Mouse (Mus musculus) cerebellum, adult 9-10 months (tissue): Measurements from ENCODE around the gene Bex6.
"Not testable (repeated sequence)": the region's sequence is repeated elsewhere in the genome, so short reads cannot be mapped to it uniquely, and the experiment has no call there.

Experiments used
- DNase-seq: peaks from one replicate; pipeline ENCODE4 v3.0.0; 2022

Gene Bex6

GRCm38 (mm10) chr16:32174340-32175005 lies 5.2 kb upstream of the Bex6 start:
- DNase-seq: no peak

GRCm38 (mm10) chr16:32175029-32175428 lies 4.6 kb upstream of the Bex6 start:
- DNase-seq: no peak

GRCm38 (mm10) chr16:32176896-32177686 lies 2.5 kb upstream of the Bex6 start:
- no peak for DNase-seq

- peak; percentile 80 for DNase-seq
Observed at GRCm38 (mm10) chr16:32186056-32186455, 6.4 kb downstream of the Bex6 start.

GRCm38 (mm10) chr16:32189109-32189508 lies 9.5 kb downstream of the Bex6 start:
- DNase-seq: no peak

DNA sequence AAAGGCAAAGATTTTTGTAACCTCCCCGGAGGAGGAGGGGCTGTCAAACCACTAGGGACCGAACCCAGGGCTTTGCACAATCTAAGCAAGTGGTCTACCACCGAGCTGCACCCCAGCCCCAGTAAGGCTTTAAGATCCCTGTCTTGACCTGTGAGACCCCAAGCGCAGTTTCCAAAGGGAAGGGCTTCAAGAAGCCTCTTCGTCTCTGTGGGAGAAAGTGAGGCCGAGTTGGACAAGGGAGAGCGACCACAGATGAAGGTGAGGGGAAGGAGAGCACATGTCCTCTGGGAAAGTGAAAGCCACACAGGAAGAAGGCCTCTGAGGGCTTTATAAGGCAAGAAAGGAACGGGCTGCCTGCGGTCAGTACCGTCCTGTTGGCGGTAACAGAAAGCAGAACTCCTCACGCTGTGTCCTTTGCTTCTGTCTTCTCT lies 10.4 kb downstream of the Bex6 start:
- no peak for DNase-seq

- DNase-seq: no peak
Observed at GRCm38 (mm10) chr16:32200256-32201003, 20.8 kb downstream of the Bex6 start.

- no peak for DNase-seq
Observed at GRCm38 (mm10) chr16:32201004-32201325, 21.3 kb downstream of the Bex6 start.

DNA sequence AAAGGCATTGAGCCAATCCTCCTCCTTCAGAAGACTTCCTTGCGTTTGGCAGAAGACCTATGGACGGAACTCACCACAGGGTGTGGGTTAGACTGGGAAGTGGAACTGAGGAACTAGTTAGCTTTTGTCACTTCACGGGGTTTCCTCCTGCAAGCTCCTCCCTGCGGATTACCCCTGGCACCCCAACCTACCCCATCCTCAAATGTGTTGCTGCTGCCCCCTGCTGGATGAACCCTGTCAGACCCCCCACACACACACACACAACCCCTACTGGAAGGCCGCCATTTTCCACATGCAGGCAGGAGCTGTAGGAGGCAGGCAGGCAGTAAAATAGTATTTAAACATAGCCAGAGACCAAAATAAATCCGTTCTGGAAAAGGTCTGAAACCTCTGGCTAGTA lies 23.1 kb downstream of the Bex6 start:
- peak; percentile 31 for DNase-seq

DNA sequence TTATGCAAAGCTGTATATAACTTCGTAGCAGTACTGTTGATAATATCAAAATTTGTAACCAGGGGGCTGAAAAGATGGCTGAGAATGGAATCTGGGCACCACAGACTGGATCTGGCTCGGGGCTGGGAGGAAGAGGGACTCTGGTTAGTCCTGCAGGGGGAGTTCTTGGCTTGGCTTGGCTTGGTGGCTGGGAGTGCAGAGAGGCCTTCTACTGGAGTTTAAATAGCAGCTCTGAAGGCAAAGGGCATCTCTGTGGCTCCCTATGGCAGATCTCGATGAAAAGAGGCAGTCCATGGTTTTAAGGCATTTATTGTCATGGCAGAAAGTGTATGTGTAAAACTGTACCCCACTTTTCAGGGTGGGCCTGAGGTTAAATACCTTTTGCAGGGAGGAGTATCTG lies 25.3 kb downstream of the Bex6 start:
- no peak for DNase-seq

DNA sequence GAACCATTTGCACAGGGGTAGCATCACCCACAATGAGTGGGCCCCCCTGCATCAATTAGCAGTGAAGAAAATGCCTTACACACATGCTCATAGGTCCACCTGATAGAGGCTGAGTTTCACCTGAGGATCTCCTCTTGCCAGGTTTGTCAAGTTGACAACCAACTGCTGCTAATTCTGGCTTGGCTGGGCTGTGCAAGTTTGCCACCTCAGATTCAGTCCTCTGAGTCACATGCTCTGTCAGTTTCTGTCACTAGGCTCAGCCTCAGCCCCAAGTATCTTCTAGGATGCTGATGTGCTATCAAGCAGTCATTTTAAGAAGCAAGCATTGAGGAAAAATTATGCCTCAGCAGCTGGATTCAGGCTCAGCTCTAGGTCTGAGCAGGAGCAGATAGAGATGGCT lies 34.5 kb downstream of the Bex6 start:
- DNase-seq: no peak

DNA sequence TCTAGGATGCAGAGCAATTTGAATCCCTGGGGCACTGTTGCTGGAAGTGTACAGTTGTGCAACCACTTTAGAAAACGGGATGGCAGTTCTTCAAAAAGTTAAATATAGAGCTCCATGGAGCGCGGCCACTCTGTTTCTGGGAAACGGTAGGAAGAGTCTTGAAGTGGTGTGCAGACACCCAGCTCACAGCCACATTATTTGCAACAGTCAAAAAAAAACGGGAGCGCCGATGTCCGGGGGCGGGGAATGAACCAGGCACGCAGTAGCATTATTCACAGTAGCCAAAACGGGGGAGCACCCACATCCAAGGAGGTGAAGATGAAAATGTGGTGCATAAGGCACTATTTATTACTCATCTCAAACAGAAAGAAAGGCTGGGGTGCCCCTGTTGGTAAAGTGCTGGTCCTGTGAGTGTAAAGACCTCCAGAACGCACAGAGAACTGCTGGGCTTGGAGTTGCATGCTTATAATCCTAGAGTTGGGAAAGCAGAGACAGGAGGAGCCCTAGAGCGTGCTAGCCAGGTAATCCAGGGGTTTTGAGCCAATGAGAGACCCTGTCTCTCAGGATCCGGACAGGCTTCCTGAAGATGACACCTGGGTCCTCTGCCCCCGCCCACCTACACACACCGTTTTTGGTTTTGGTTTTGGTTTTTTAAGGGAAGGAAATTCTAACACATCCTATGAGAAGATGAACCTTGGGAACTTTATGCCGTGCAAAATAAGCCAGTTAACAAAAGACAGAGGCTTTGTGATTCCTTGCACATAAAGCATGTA lies 35.4 kb downstream of the Bex6 start:
- DNase-seq: no peak

- DNase-seq: no peak
Observed at GRCm38 (mm10) chr16:32221803-32222202, 42.2 kb downstream of the Bex6 start.

DNA sequence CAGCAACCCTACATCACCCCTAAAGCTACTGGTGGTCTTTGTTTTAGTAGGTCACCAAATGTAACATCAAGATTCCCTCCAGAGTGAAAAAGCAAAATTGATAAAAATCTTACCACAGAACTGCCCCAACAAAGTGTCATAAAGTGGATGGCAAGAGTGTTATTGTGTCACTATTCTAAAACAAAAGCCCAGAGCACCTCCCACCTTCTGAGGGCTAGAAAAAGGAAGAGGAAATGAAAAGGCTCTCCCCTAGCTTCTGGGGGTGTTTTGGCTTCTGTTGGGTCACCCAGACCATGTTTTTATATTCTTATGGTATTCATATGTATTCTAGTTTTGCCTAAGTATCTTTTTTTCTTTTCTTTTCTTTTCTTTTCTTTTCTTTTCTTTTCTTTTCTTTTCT lies 42.8 kb downstream of the Bex6 start:
- no peak for DNase-seq

GRCm38 (mm10) chr16:32232050-32232449 lies 52.4 kb downstream of the Bex6 start:
- not testable (repeated sequence) for DNase-seq
